ENCODE assay signal across 8 mouse cellular contexts in the genomic region with DNA sequence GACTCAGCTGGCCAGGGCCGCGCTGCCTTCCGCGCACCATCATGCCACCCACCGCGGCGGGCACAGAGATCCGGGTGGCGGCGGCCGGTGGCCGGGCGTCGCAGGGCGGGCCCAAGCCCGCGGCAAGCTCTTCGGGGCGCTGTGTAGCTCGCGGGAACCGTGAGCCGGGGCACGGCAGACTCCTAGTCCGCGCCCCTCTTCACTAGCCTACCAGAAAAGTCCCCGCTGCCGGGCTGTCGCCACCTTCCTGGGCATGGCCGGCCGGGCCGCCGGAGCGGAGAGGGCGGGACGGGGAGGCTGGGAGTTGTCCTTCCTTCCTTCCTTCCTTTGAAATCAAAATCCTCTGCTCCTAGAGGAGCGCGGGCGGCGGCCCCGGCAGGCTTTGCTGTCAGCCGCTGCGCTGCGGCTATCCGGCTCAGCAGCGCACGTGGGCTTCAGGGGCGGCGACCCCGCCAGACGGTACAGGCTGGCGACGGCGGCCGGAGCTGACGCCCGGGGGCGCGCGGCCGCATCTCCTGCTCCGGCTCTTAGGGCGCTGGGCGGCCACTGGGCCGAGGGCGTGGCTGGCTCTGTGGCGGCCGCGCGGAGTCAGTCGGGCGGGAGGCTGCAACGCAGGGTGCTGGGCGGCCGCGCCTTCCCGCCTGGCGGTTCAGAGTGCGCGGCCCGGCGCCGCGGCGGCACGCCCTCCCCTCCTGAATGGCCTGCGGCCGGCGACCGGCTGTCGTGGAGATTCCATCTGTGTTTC. TPM values are rescaled to one million over a fixed set of nuclear protein-coding genes. Genes with fewer than 3 reads are reported as not detected.
A peak's percentile ranks its signal among the peaks of the same experiment; 100 is the strongest.
DNase-seq lines count a peak whose midpoint lies in the region; ATAC-seq lines count a peak whose summit lies in the region.

No protein-coding gene starts in this region.

- peak; percentile 86 for DNase-seq in NIH3T3 (ENCODE audit: low read depth)
- peak; percentile 65 to 75 for DNase-seq in cerebellum, postnatal 14 days
- DNase-seq in gastrocnemius, adult 8-10 months (ENCODE audit: low spot score in 2 of 2), result peak; percentile 42 to 63
- peak; percentile 65 for DNase-seq in left cerebral cortex, postnatal 4 days
- DNase-seq in midbrain, embryonic 10.5 days (ENCODE audit: low spot score), result peak; percentile 76
- peak; percentile 63 for DNase-seq in right cerebral cortex, postnatal 25 days
- peak; percentile 71 to 73 for DNase-seq in urinary bladder, postnatal 4 days (ENCODE audit: low spot score in 2 of 2)

- H3K4me3 ChIP-seq in hindbrain, embryonic 16.5 days (ENCODE audit: low read length), result peak overlapping the region; percentile 87
- peak overlapping the region; percentile 90 for H3K4me3 ChIP-seq in midbrain, embryonic 10.5 days

- no peaks in the 10 kb centered on the region for H3K9me3 ChIP-seq in hindbrain, embryonic 16.5 days (ENCODE audit: control insufficient read depth, low read length)
- peaks cover 7% of the 10 kb centered on the region; the same call in 1 of the 2 replicates for H3K9me3 ChIP-seq in midbrain, embryonic 10.5 days (replicated peaks)

- no peaks in the 10 kb centered on the region for H3K27me3 ChIP-seq in hindbrain, embryonic 16.5 days (replicated peaks; ENCODE audit: control insufficient read depth, insufficient read depth, low read length)
- peaks cover 7% of the 10 kb centered on the region for H3K27me3 ChIP-seq in midbrain, embryonic 10.5 days (ENCODE audit: low read depth, poor library complexity, severe bottlenecking)

- WGBS in hindbrain, embryonic 16.5 days, result under 1% methylated on average over 87 of the region's 91 CpGs
- under 1% methylated on average over 90 of the region's 91 CpGs for WGBS in midbrain, embryonic 10.5 days

- peak overlapping the region; percentile 93 for H3K27ac ChIP-seq in hindbrain, embryonic 16.5 days (ENCODE audit: low read depth, low read length)
- peak overlapping the region; percentile 98 for H3K27ac ChIP-seq in midbrain, embryonic 10.5 days (replicated peaks)

- H3K36me3 ChIP-seq in hindbrain, embryonic 16.5 days (ENCODE audit: control insufficient read depth, insufficient read depth, low read length), result 0 out of 2 replicates have a peak, but pooled peaks cover 4% of the 10 kb centered on the region
- H3K36me3 ChIP-seq in midbrain, embryonic 10.5 days, result peaks cover 17% of the 10 kb centered on the region

- H3K9ac ChIP-seq in hindbrain, embryonic 16.5 days (ENCODE audit: low read depth, low read length), result peak overlapping the region; percentile 92

- peaks cover 38% of the 10 kb centered on the region for H3K4me1 ChIP-seq in hindbrain, embryonic 16.5 days (ENCODE audit: control insufficient read depth, insufficient read depth, low read depth, low read length)
- peaks cover 67% of the 10 kb centered on the region for H3K4me1 ChIP-seq in midbrain, embryonic 10.5 days

- intact Hi-C loops in left cerebral cortex, postnatal 4 days (cut with DNase I), result loop anchor here (10.0 kb wide), 2 partner anchors 69 to 319 kb away; no protein-coding TSS in a partner anchor

- peak overlapping the region; percentile 81 for H3K4me2 ChIP-seq in hindbrain, embryonic 16.5 days (ENCODE audit: low read length)

- peak; percentile 70 for ATAC-seq in hindbrain, embryonic 16.5 days

RNA-seq across cellular contexts. Expression of gene Tlnrd1, which starts 0.7 kb away (rescaled TPM):
- 1 to 10 TPM; 1.3 to 1.7 (median 1.6) TPM for total RNA-seq in gastrocnemius, adult 8-10 months (2022)
- 6.2 and 7.8 TPM in 2 replicates for polyA plus RNA-seq in hindbrain, embryonic 16.5 days (2015; fragmentation: Nextera tagmentation; extraction: Ambion mirVana)
- 10 to 100 TPM; 20.5 to 20.7 TPM for total RNA-seq in left cerebral cortex, postnatal 4 days (2021)
- 10.2 and 10.7 TPM in 2 replicates for polyA plus RNA-seq in midbrain, embryonic 10.5 days (2016; fragmentation: Nextera tagmentation; extraction: Ambion mirVana)

RNA-seq across cellular contexts. Expression of gene Mesd, which starts 0.8 kb away (rescaled TPM):
- 10 to 100 TPM; 19.6 to 25.1 (median 21.2) TPM for total RNA-seq in gastrocnemius, adult 8-10 months (2022)
- 63.7 and 83.8 TPM in 2 replicates for polyA plus RNA-seq in hindbrain, embryonic 16.5 days (2015; fragmentation: Nextera tagmentation; extraction: Ambion mirVana)
- 10 to 100 TPM; 55.4 to 60.3 TPM for total RNA-seq in left cerebral cortex, postnatal 4 days (2021)
- 88.1 and 89.2 TPM in 2 replicates for polyA plus RNA-seq in midbrain, embryonic 10.5 days (2016; fragmentation: Nextera tagmentation; extraction: Ambion mirVana)

Comparison
In these comparisons a context has a peak if more than half of its experiments do, and no peak if none do; other contexts are left out.
1. Peak in every context shown above with its lines: DNase-seq, ATAC-seq, H3K4me3 ChIP-seq and H3K27ac ChIP-seq.
2. RNA of gene Tlnrd1, which starts 0.7 kb away (total RNA-seq): 20.5 to 20.7 TPM in left cerebral cortex, postnatal 4 days; 1.3 to 1.7 TPM in gastrocnemius, adult 8-10 months; every median in the first group is over 4 times any median in the second.